Mouse (Mus musculus) effector memory CD4-positive, alpha-beta T cell, adult 7 months (primary cell): ENCODE measurements around the gene Naf1. TPM values are rescaled to one million over a fixed set of nuclear protein-coding genes. Genes with fewer than 3 reads are reported as not detected.

Experiments
- polyA plus RNA-seq: library from polyadenylated mRNA; unstranded; fragments of 100-300 nt; shearing (Covaris generic); gene quantifications from one replicate; pipeline ENCODE4 v1.2.1, GENCODE M21; 2017

Naf1 gene
- 1.8 TPM for polyA plus RNA-seq

GRCm38 (mm10) chr8:66860023-66860422 lies at the start of gene Naf1:
TSS of gene Naf1 (plus strand) at chr8:66860217.

Other genes starting within 250 kb of the Naf1 start
- gene Npy5r, start 172.1 kb upstream of the Naf1 start, polyA plus RNA-seq: 1.0 TPM
- not detected for gene Npy1r, start 163.0 kb upstream of the Naf1 start, polyA plus RNA-seq